Mouse (Mus musculus): ENCODE measurements at regions not wholly inside any gene's neighbourhood (a gene's known extent, or its start where the extent isn't known, plus 50 kb on each side); places are given as distances from the start of the nearest gene placed in this dataset.

- TF ChIP-seq MYOG (IDR thresholded peaks at IDR 0.05; ENCODE audit: control insufficient read depth in 1 of 3, insufficient read depth in 1 of 3, insufficient read length in 2 of 3, low read depth in 2 of 3): no peak
- no peak for TF ChIP-seq POLR2A (IDR thresholded peaks at IDR 0.05; ENCODE audit: insufficient read length, low read depth)
- TF ChIP-seq TCF12 (IDR thresholded peaks at IDR 0.05; ENCODE audit: insufficient read depth, poor library complexity, severe bottlenecking): no peak
- no peak for TF ChIP-seq USF1 (IDR thresholded peaks at IDR 0.05; ENCODE audit: low read depth)
Observed at GRCm38 (mm10) chr9:47251160-47251559, 252.6 kb downstream of the Gm4791 start.

Measured in myocyte (in vitro differentiated cells).